Mouse (Mus musculus): ENCODE data around the gene Egln1. TPM values are rescaled to one million over a fixed set of nuclear protein-coding genes. Genes with fewer than 3 reads are reported as not detected.
A peak's percentile ranks its signal among the peaks of the same experiment; 100 is the strongest.

The Egln1 gene
- polyA plus RNA-seq, 1 experiment, result 4.2 TPM

- H3K27ac ChIP-seq (ENCODE audit: control insufficient read depth, insufficient read depth, low read depth, low read length), result no peak overlapping the region
- TF ChIP-seq POLR2A (IDR thresholded peaks at IDR 0.05; ENCODE audit: control insufficient read depth, low read depth, low read length), result no peak
- no peak for TF ChIP-seq CTCF (IDR thresholded peaks at IDR 0.05; ENCODE audit: control insufficient read depth, insufficient read depth, insufficient replicate concordance, low read depth, low read length)
Measured at GRCm38 (mm10) chr8:124917741-124918484, 31.2 kb downstream of the Egln1 start.

GRCm38 (mm10) chr8:124914061-124914460 is 35.1 kb downstream of the Egln1 start:
- Histone ChIP-seq H3K4me1 (ENCODE audit: control insufficient read depth, insufficient read depth, low read length) (peaks cover 3% of the 10 kb centered on the region; the same call in 1 of the 2 replicates), H3K36me3 (ENCODE audit: control insufficient read depth, insufficient read depth, low read length) (no peaks in the 10 kb centered on the region), H3K27ac (ENCODE audit: control insufficient read depth, insufficient read depth, low read depth, low read length) (no peak overlapping the region), H3K27me3 (ENCODE audit: control insufficient read depth, insufficient read depth, low read length) (no peaks in the 10 kb centered on the region), H3K4me3 (ENCODE audit: control insufficient read depth, low read depth, low read length) (no peak overlapping the region)
- TF ChIP-seq POLR2A (IDR thresholded peaks at IDR 0.05; ENCODE audit: control insufficient read depth, low read depth, low read length) (no peak), CTCF (IDR thresholded peaks at IDR 0.05; ENCODE audit: control insufficient read depth, insufficient read depth, insufficient replicate concordance, low read depth, low read length) (no peak)

More at GRCm38 (mm10) chr8:124917741-124918484, 31.2 kb downstream of the Egln1 start:
- Histone ChIP-seq H3K36me3 (ENCODE audit: control insufficient read depth, insufficient read depth, low read length) (no peaks in the 10 kb centered on the region), H3K4me3 (ENCODE audit: control insufficient read depth, low read depth, low read length) (no peak overlapping the region), H3K27me3 (ENCODE audit: control insufficient read depth, insufficient read depth, low read length) (no peaks in the 10 kb centered on the region), H3K4me1 (ENCODE audit: control insufficient read depth, insufficient read depth, low read length) (no peaks in the 10 kb centered on the region; the same call in 1 of the 2 replicates)

- peak overlapping the region; percentile 1; the same call in 1 of the 2 replicates for H3K27ac ChIP-seq (ENCODE audit: control insufficient read depth, insufficient read depth, low read depth, low read length)
- H3K4me3 ChIP-seq (ENCODE audit: control insufficient read depth, low read depth, low read length), result no peak overlapping the region
- peaks cover 3% of the 10 kb centered on the region; the same call in 1 of the 2 replicates for H3K4me1 ChIP-seq (ENCODE audit: control insufficient read depth, insufficient read depth, low read length)
- no peak for TF ChIP-seq POLR2A (IDR thresholded peaks at IDR 0.05; ENCODE audit: control insufficient read depth, low read depth, low read length)
- no peak for TF ChIP-seq CTCF (IDR thresholded peaks at IDR 0.05; ENCODE audit: control insufficient read depth, insufficient read depth, insufficient replicate concordance, low read depth, low read length)
- H3K27me3 ChIP-seq (ENCODE audit: control insufficient read depth, insufficient read depth, low read length), result no peaks in the 10 kb centered on the region
- no peaks in the 10 kb centered on the region for H3K36me3 ChIP-seq (ENCODE audit: control insufficient read depth, insufficient read depth, low read length)
Measured at GRCm38 (mm10) chr8:124911938-124912872, 36.9 kb downstream of the Egln1 start.

GRCm38 (mm10) chr8:124910349-124910748 is 38.8 kb downstream of the Egln1 start:
- Histone ChIP-seq H3K27me3 (ENCODE audit: control insufficient read depth, insufficient read depth, low read length) (no peaks in the 10 kb centered on the region), H3K36me3 (ENCODE audit: control insufficient read depth, insufficient read depth, low read length) (no peaks in the 10 kb centered on the region; the same call in 1 of the 2 replicates), H3K27ac (ENCODE audit: control insufficient read depth, insufficient read depth, low read depth, low read length) (no peak overlapping the region), H3K4me1 (ENCODE audit: control insufficient read depth, insufficient read depth, low read length) (peaks cover 3% of the 10 kb centered on the region; the same call in 1 of the 2 replicates), H3K4me3 (ENCODE audit: control insufficient read depth, low read depth, low read length) (no peak overlapping the region)
- TF ChIP-seq CTCF (IDR thresholded peaks at IDR 0.05; ENCODE audit: control insufficient read depth, insufficient read depth, insufficient replicate concordance, low read depth, low read length), result no peak
- TF ChIP-seq POLR2A (IDR thresholded peaks at IDR 0.05; ENCODE audit: control insufficient read depth, low read depth, low read length), result no peak

GRCm38 (mm10) chr8:124909936-124910335 is 39.2 kb downstream of the Egln1 start:
- Histone ChIP-seq H3K27me3 (ENCODE audit: control insufficient read depth, insufficient read depth, low read length) (no peaks in the 10 kb centered on the region), H3K4me3 (ENCODE audit: control insufficient read depth, low read depth, low read length) (no peak overlapping the region), H3K36me3 (ENCODE audit: control insufficient read depth, insufficient read depth, low read length) (no peaks in the 10 kb centered on the region; the same call in 1 of the 2 replicates), H3K27ac (ENCODE audit: control insufficient read depth, insufficient read depth, low read depth, low read length) (no peak overlapping the region), H3K4me1 (ENCODE audit: control insufficient read depth, insufficient read depth, low read length) (peaks cover 3% of the 10 kb centered on the region; the same call in 1 of the 2 replicates)
- no peak for TF ChIP-seq CTCF (IDR thresholded peaks at IDR 0.05; ENCODE audit: control insufficient read depth, insufficient read depth, insufficient replicate concordance, low read depth, low read length)
- no peak for TF ChIP-seq POLR2A (IDR thresholded peaks at IDR 0.05; ENCODE audit: control insufficient read depth, low read depth, low read length)

- TF ChIP-seq POLR2A (IDR thresholded peaks at IDR 0.05; ENCODE audit: control insufficient read depth, low read depth, low read length) (no peak), CTCF (IDR thresholded peaks at IDR 0.05; ENCODE audit: control insufficient read depth, insufficient read depth, insufficient replicate concordance, low read depth, low read length) (no peak)
- H3K27ac ChIP-seq (ENCODE audit: control insufficient read depth, insufficient read depth, low read depth, low read length), result no peak overlapping the region
Measured at GRCm38 (mm10) chr8:124905482-124905881, 43.6 kb downstream of the Egln1 start.

GRCm38 (mm10) chr8:124903198-124903597 is 45.9 kb downstream of the Egln1 start:
- Histone ChIP-seq H3K4me3 (ENCODE audit: control insufficient read depth, low read depth, low read length) (peak overlapping the region; percentile 70), H3K27me3 (ENCODE audit: control insufficient read depth, insufficient read depth, low read length) (no peaks in the 10 kb centered on the region), H3K27ac (ENCODE audit: control insufficient read depth, insufficient read depth, low read depth, low read length) (no peak overlapping the region), H3K4me1 (ENCODE audit: control insufficient read depth, insufficient read depth, low read length) (peaks cover 5% of the 10 kb centered on the region), H3K36me3 (ENCODE audit: control insufficient read depth, insufficient read depth, low read length) (peaks cover 7% of the 10 kb centered on the region)
- TF ChIP-seq POLR2A (IDR thresholded peaks at IDR 0.05; ENCODE audit: control insufficient read depth, low read depth, low read length) (no peak), CTCF (IDR thresholded peaks at IDR 0.05; ENCODE audit: control insufficient read depth, insufficient read depth, insufficient replicate concordance, low read depth, low read length) (no peak)

More at GRCm38 (mm10) chr8:124905482-124905881, 43.6 kb downstream of the Egln1 start:
- Histone ChIP-seq H3K4me3 (ENCODE audit: control insufficient read depth, low read depth, low read length) (no peak overlapping the region), H3K4me1 (ENCODE audit: control insufficient read depth, insufficient read depth, low read length) (peaks cover 2% of the 10 kb centered on the region; the same call in 1 of the 2 replicates), H3K27me3 (ENCODE audit: control insufficient read depth, insufficient read depth, low read length) (no peaks in the 10 kb centered on the region), H3K36me3 (ENCODE audit: control insufficient read depth, insufficient read depth, low read length) (peaks cover 7% of the 10 kb centered on the region)

Data from testis, adult 2 months (tissue).